Comparison of ENCODE assay signal across 16 mouse cellular contexts in the genomic region with DNA sequence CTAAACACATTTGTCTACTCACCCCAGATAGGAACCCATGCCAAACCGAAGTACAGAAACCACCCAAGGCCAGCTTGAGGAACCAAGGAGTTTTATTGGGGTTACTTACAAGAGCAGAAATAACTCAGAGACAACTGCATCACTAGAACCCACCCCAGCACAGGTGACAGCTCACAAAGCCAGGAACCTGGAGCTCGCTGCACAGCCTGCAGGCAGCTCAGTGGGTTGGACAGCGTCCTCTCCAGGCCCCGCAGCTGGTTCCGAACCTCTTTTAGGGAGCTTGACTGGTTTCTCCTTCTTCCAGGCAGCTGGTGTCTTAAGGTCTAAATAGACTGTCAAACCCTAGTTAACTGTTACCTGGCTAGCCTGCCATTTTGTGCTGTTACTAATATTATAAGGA. TPM values are rescaled to one million over a fixed set of nuclear protein-coding genes. Genes with fewer than 3 reads are reported as not detected.
"Had no signal": no experiment of that assay in that cellular context is flagged by ENCODE, and none has a peak within 500 bp of the region (broad histone marks: within the 10 kb centered on the region; RNA-seq: fewer than 3 reads in every experiment).

No protein-coding gene starts in this region.

- H3K4me2 ChIP-seq: neural tube, embryonic 13.5 days; neural tube, embryonic 15.5 days; stomach, embryonic 15.5 days had no signal

- H3K36me3 ChIP-seq: neural tube, embryonic 13.5 days; neural tube, embryonic 15.5 days; stomach, embryonic 15.5 days had no signal

- H3K4me3 ChIP-seq: neural tube, embryonic 13.5 days; neural tube, embryonic 15.5 days; stomach, embryonic 15.5 days had no signal

- DNase-seq: retina, postnatal 1 day; right cerebral cortex, adult 18-20 months; right cerebral cortex, postnatal 14 days; right cerebral cortex, postnatal 25 days; right cerebral cortex, postnatal 4 days; spleen, adult 18-20 months; thymus, adult 18-20 months; thymus, adult 2 months; thymus, postnatal 14 days; thymus, postnatal 25 days; thymus, postnatal 36 days; thymus, postnatal 4 days had no signal

- H3K27me3 ChIP-seq: neural tube, embryonic 13.5 days; neural tube, embryonic 15.5 days; stomach, embryonic 15.5 days had no signal

RNA-seq across cellular contexts. Expression of a gene that starts 7.9 kb away (rescaled TPM):
- polyA plus RNA-seq: small intestine, adult 2 months had no signal
